Mouse (Mus musculus): ENCODE measurements around the gene Cpne9.

DNA sequence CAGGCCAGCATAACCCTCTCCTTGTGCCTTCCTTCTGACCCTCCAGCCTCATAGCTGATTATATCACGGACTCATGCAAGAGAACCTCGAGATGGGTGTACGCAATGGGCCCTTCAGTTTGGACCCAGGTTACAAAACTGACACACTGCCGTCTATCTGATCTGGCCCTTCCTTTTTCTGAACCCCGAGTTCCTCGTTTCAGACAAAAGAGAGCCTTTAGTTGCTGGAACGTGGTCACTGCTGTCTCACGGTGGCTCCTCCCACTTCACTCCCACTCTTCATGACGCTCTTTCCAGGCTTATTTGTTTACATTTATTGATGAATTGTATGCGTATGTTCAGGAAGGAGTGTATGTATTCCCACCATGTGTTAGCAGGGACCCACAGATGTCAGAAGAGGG lies 69.5 kb downstream of the Cpne9 start:
- TF ChIP-seq EP300 (IDR thresholded peaks at IDR 0.05; ENCODE audit: low read depth) (no peak), CTCF (IDR thresholded peaks at IDR 0.05; ENCODE audit: low read depth) (no peak)

All from liver, postnatal 0 days (tissue).